Mouse (Mus musculus): ENCODE measurements at regions not wholly inside any gene's neighbourhood (a gene's known extent, or its start where the extent isn't known, plus 50 kb on each side); places are given as distances from the start of the nearest gene placed in this dataset.

DNA sequence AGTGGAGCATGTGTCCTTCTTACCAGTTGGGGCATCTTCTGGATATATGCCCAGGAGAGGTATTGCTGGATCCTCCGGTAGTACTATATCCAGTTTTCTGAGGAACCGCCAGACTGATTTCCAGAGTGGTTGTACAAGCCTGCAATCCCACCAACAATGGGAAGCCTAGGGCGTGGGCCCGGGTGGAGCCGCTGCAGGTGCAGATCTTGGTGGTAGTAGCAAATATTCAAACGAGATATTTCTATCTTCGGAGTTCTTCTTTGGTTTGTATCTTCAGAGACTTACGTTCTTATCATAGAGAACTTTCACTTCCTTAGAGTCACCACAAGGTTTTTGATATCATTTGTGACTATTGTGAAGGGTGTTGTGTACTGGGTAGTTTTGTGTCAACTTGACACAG lies 60.2 kb upstream of the Btbd35f28 start:
- DNase-seq (ENCODE audit: low spot score): peak; percentile 45
